Mouse (Mus musculus): ENCODE data around the gene Col4a1. TPM values are rescaled to one million over a fixed set of nuclear protein-coding genes. Genes with fewer than 3 reads are reported as not detected.
A peak's percentile ranks its signal among the peaks of the same experiment; 100 is the strongest.

The Col4a1 gene
- polyA plus RNA-seq, 1 experiment from 2014 or later, result 289 TPM

GRCm38 (mm10) chr8:11283217-11283616 is 29.4 kb downstream of the Col4a1 start:
- 0 out of 2 replicates have a peak, but pooled peaks cover 4% of the 10 kb centered on the region for H3K36me3 ChIP-seq (ENCODE audit: control insufficient read depth, insufficient read depth, low read length)
- H3K9ac ChIP-seq (ENCODE audit: low read depth, low read length), result no peak overlapping the region
- DNase-seq (ENCODE audit: low spot score) (peak; percentile 68), ATAC-seq (ENCODE audit: low read depth) (no peak)
- H3K4me2 ChIP-seq (ENCODE audit: low read depth, low read length), result no peak overlapping the region
- H3K27me3 ChIP-seq (replicated peaks; ENCODE audit: control insufficient read depth, insufficient read depth, low read length), result 0 out of 2 replicates have a peak, but pooled peaks cover 3% of the 10 kb centered on the region
- peaks cover 25% of the 10 kb centered on the region for H3K4me1 ChIP-seq (ENCODE audit: control insufficient read depth, insufficient read depth, low read length)
- WGBS, result 70% methylated on average over 10 of the region's 10 CpGs
- no peak overlapping the region for H3K27ac ChIP-seq (replicated peaks; ENCODE audit: low read depth, low read length)
- no peak overlapping the region for H3K4me3 ChIP-seq (ENCODE audit: low read depth, low read length)
- no peaks in the 10 kb centered on the region for H3K9me3 ChIP-seq (ENCODE audit: control insufficient read depth, low read length)

- no peak overlapping the region for H3K4me2 ChIP-seq (ENCODE audit: low read depth, low read length)
- 0 out of 2 replicates have a peak, but pooled peaks cover 4% of the 10 kb centered on the region for H3K36me3 ChIP-seq (ENCODE audit: control insufficient read depth, insufficient read depth, low read length)
- ATAC-seq (ENCODE audit: low read depth) (no peak), DNase-seq (ENCODE audit: low spot score) (no peak)
- no peaks in the 10 kb centered on the region for H3K9me3 ChIP-seq (ENCODE audit: control insufficient read depth, low read length)
- no peak overlapping the region for H3K27ac ChIP-seq (replicated peaks; ENCODE audit: low read depth, low read length)
- WGBS, result 80% methylated on average over 7 of the region's 7 CpGs
- H3K4me3 ChIP-seq (ENCODE audit: low read depth, low read length), result no peak overlapping the region
- H3K9ac ChIP-seq (ENCODE audit: low read depth, low read length), result no peak overlapping the region
- H3K4me1 ChIP-seq (ENCODE audit: control insufficient read depth, insufficient read depth, low read length), result peaks cover 29% of the 10 kb centered on the region
- 0 out of 2 replicates have a peak, but pooled peaks cover 3% of the 10 kb centered on the region for H3K27me3 ChIP-seq (replicated peaks; ENCODE audit: control insufficient read depth, insufficient read depth, low read length)
Observed at GRCm38 (mm10) chr8:11282696-11283095, 29.9 kb downstream of the Col4a1 start.

- 0 out of 2 replicates have a peak, but pooled peaks cover 3% of the 10 kb centered on the region for H3K27me3 ChIP-seq (replicated peaks; ENCODE audit: control insufficient read depth, insufficient read depth, low read length)
- no peak overlapping the region for H3K27ac ChIP-seq (replicated peaks; ENCODE audit: low read depth, low read length)
- peaks cover 35% of the 10 kb centered on the region for H3K4me1 ChIP-seq (ENCODE audit: control insufficient read depth, insufficient read depth, low read length)
- H3K9me3 ChIP-seq (ENCODE audit: control insufficient read depth, low read length), result no peaks in the 10 kb centered on the region
- ATAC-seq (ENCODE audit: low read depth) (no peak), DNase-seq (ENCODE audit: low spot score) (no peak)
- H3K4me3 ChIP-seq (ENCODE audit: low read depth, low read length), result no peak overlapping the region
- H3K4me2 ChIP-seq (ENCODE audit: low read depth, low read length), result no peak overlapping the region
- WGBS, result 75% methylated on average over 10 of the region's 10 CpGs
- H3K9ac ChIP-seq (ENCODE audit: low read depth, low read length), result no peak overlapping the region
- 0 out of 2 replicates have a peak, but pooled peaks cover 4% of the 10 kb centered on the region for H3K36me3 ChIP-seq (ENCODE audit: control insufficient read depth, insufficient read depth, low read length)
Observed at GRCm38 (mm10) chr8:11282139-11282538, 30.5 kb downstream of the Col4a1 start.

- H3K36me3 ChIP-seq (ENCODE audit: control insufficient read depth, insufficient read depth, low read length), result 0 out of 2 replicates have a peak, but pooled peaks cover 4% of the 10 kb centered on the region
- no peak overlapping the region for H3K4me2 ChIP-seq (ENCODE audit: low read depth, low read length)
- no peak overlapping the region for H3K27ac ChIP-seq (replicated peaks; ENCODE audit: low read depth, low read length)
- 73% methylated on average over 10 of the region's 10 CpGs for WGBS
- peaks cover 43% of the 10 kb centered on the region for H3K4me1 ChIP-seq (ENCODE audit: control insufficient read depth, insufficient read depth, low read length)
- ATAC-seq (ENCODE audit: low read depth), result no peak
- DNase-seq (ENCODE audit: low spot score), result no peak
- no peaks in the 10 kb centered on the region for H3K9me3 ChIP-seq (ENCODE audit: control insufficient read depth, low read length)
- H3K27me3 ChIP-seq (replicated peaks; ENCODE audit: control insufficient read depth, insufficient read depth, low read length), result 0 out of 2 replicates have a peak, but pooled peaks cover 3% of the 10 kb centered on the region
- H3K4me3 ChIP-seq (ENCODE audit: low read depth, low read length), result no peak overlapping the region
- H3K9ac ChIP-seq (ENCODE audit: low read depth, low read length), result no peak overlapping the region
Observed at GRCm38 (mm10) chr8:11280721-11281268, 31.8 kb downstream of the Col4a1 start.

- 0 out of 2 replicates have a peak, but pooled peaks cover 3% of the 10 kb centered on the region for H3K27me3 ChIP-seq (replicated peaks; ENCODE audit: control insufficient read depth, insufficient read depth, low read length)
- peak overlapping the region; percentile 13 for H3K4me2 ChIP-seq (ENCODE audit: low read depth, low read length)
- DNase-seq (ENCODE audit: low spot score), result peak; percentile 59
- H3K27ac ChIP-seq (replicated peaks; ENCODE audit: low read depth, low read length), result no peak overlapping the region
- WGBS, result 47% methylated on average over 20 of the region's 20 CpGs
- no peaks in the 10 kb centered on the region for H3K9me3 ChIP-seq (ENCODE audit: control insufficient read depth, low read length)
- H3K36me3 ChIP-seq (ENCODE audit: control insufficient read depth, insufficient read depth, low read length), result 0 out of 2 replicates have a peak, but pooled peaks cover 4% of the 10 kb centered on the region
- H3K9ac ChIP-seq (ENCODE audit: low read depth, low read length), result no peak overlapping the region
- H3K4me3 ChIP-seq (ENCODE audit: low read depth, low read length), result no peak overlapping the region
- peaks cover 48% of the 10 kb centered on the region for H3K4me1 ChIP-seq (ENCODE audit: control insufficient read depth, insufficient read depth, low read length)
- peak; percentile 59; the same call in 1 of the 2 replicates for ATAC-seq (ENCODE audit: low read depth)
Observed at GRCm38 (mm10) chr8:11279296-11279826, 33.3 kb downstream of the Col4a1 start.

- no peaks in the 10 kb centered on the region for H3K27me3 ChIP-seq (replicated peaks; ENCODE audit: control insufficient read depth, insufficient read depth, low read length)
- 32% methylated on average over 4 of the region's 4 CpGs for WGBS
- H3K4me2 ChIP-seq (ENCODE audit: low read depth, low read length), result no peak overlapping the region
- peak overlapping the region; percentile 67 for H3K27ac ChIP-seq (replicated peaks; ENCODE audit: low read depth, low read length)
- no peaks in the 10 kb centered on the region for H3K9me3 ChIP-seq (ENCODE audit: control insufficient read depth, low read length)
- no peak overlapping the region for H3K4me3 ChIP-seq (ENCODE audit: low read depth, low read length)
- no peak for ATAC-seq (ENCODE audit: low read depth)
- DNase-seq (ENCODE audit: low spot score), result peak; percentile 72
- H3K9ac ChIP-seq (ENCODE audit: low read depth, low read length), result no peak overlapping the region; the same call in 1 of the 2 replicates
- peaks cover 51% of the 10 kb centered on the region for H3K4me1 ChIP-seq (ENCODE audit: control insufficient read depth, insufficient read depth, low read length)
- 0 out of 2 replicates have a peak, but pooled peaks cover 4% of the 10 kb centered on the region for H3K36me3 ChIP-seq (ENCODE audit: control insufficient read depth, insufficient read depth, low read length)
Observed at GRCm38 (mm10) chr8:11278101-11278611, 34.5 kb downstream of the Col4a1 start.

- peaks cover 54% of the 10 kb centered on the region for H3K4me1 ChIP-seq (ENCODE audit: control insufficient read depth, insufficient read depth, low read length)
- no peaks in the 10 kb centered on the region for H3K27me3 ChIP-seq (replicated peaks; ENCODE audit: control insufficient read depth, insufficient read depth, low read length)
- WGBS, result 61% methylated on average over 3 of the region's 3 CpGs
- DNase-seq (ENCODE audit: low spot score) (no peak), ATAC-seq (ENCODE audit: low read depth) (no peak)
- H3K27ac ChIP-seq (replicated peaks; ENCODE audit: low read depth, low read length), result peak overlapping the region; percentile 67
- no peaks in the 10 kb centered on the region for H3K9me3 ChIP-seq (ENCODE audit: control insufficient read depth, low read length)
- H3K4me2 ChIP-seq (ENCODE audit: low read depth, low read length), result no peak overlapping the region
- no peak overlapping the region; the same call in 1 of the 2 replicates for H3K9ac ChIP-seq (ENCODE audit: low read depth, low read length)
- no peak overlapping the region for H3K4me3 ChIP-seq (ENCODE audit: low read depth, low read length)
- H3K36me3 ChIP-seq (ENCODE audit: control insufficient read depth, insufficient read depth, low read length), result 0 out of 2 replicates have a peak, but pooled peaks cover 4% of the 10 kb centered on the region
Observed at GRCm38 (mm10) chr8:11277602-11278051, 35.0 kb downstream of the Col4a1 start.

GRCm38 (mm10) chr8:11276286-11276685 is 36.3 kb downstream of the Col4a1 start:
- H3K9ac ChIP-seq (ENCODE audit: low read depth, low read length), result no peak overlapping the region
- H3K9me3 ChIP-seq (ENCODE audit: control insufficient read depth, low read length), result no peaks in the 10 kb centered on the region
- no peaks in the 10 kb centered on the region for H3K36me3 ChIP-seq (ENCODE audit: control insufficient read depth, insufficient read depth, low read length)
- H3K4me2 ChIP-seq (ENCODE audit: low read depth, low read length), result no peak overlapping the region
- H3K27ac ChIP-seq (replicated peaks; ENCODE audit: low read depth, low read length), result no peak overlapping the region
- no peaks in the 10 kb centered on the region for H3K27me3 ChIP-seq (replicated peaks; ENCODE audit: control insufficient read depth, insufficient read depth, low read length)
- 53% methylated on average over 6 of the region's 6 CpGs for WGBS
- H3K4me1 ChIP-seq (ENCODE audit: control insufficient read depth, insufficient read depth, low read length), result peaks cover 54% of the 10 kb centered on the region
- DNase-seq (ENCODE audit: low spot score) (peak; percentile 48), ATAC-seq (ENCODE audit: low read depth) (peak; percentile 7; the same call in 1 of the 2 replicates)
- H3K4me3 ChIP-seq (ENCODE audit: low read depth, low read length), result no peak overlapping the region
